Mouse (Mus musculus) adrenal gland, adult (tissue): ENCODE data around the gene Lmnb2.

Source experiments
- DNase-seq, 2 experiments: peaks; one replicate each; pipeline ENCODE4 v3.0.0; 2022 to 2023; ENCODE audit warnings: low spot score in 1 of 2; ENCODE audit not compliant: inconsistent age in 2 of 2

Lmnb2 gene

GRCm38 (mm10) chr10:80900318-80901247 lies 17.5 kb downstream of the Lmnb2 start, which contains the start of gene Timm13:
Gene Timm13 (minus strand): TSS chr10:80900969.
- DNase-seq, result peak; percentile 99

- peak in 1 of 2 experiments; percentile 51 for DNase-seq
Measured at GRCm38 (mm10) chr10:80899591-80900317, 18.3 kb downstream of the Lmnb2 start.

- peak in 1 of 2 experiments; percentile 57 for DNase-seq
Measured at GRCm38 (mm10) chr10:80899074-80899473, 19.0 kb downstream of the Lmnb2 start.

GRCm38 (mm10) chr10:80897861-80898510 lies 20.1 kb downstream of the Lmnb2 start:
- DNase-seq, result peak in 1 of 2 experiments; percentile 64

GRCm38 (mm10) chr10:80896581-80897485 lies 21.2 kb downstream of the Lmnb2 start:
- DNase-seq, result no peak

- DNase-seq, result no peak
Measured at GRCm38 (mm10) chr10:80895697-80896096, 22.3 kb downstream of the Lmnb2 start.

GRCm38 (mm10) chr10:80895100-80895499 lies 22.9 kb downstream of the Lmnb2 start:
- no peak for DNase-seq

GRCm38 (mm10) chr10:80887181-80887580 lies 30.9 kb downstream of the Lmnb2 start:
- peak; percentile 86 to 93 for DNase-seq

- peak; percentile 72 to 90 for DNase-seq
Measured at GRCm38 (mm10) chr10:80881301-80881700, 36.7 kb downstream of the Lmnb2 start.

- no peak for DNase-seq
Measured at GRCm38 (mm10) chr10:80880901-80881300, 37.1 kb downstream of the Lmnb2 start.

GRCm38 (mm10) chr10:80880131-80880641 lies 37.9 kb downstream of the Lmnb2 start:
- DNase-seq, result peak; percentile 70 to 89

GRCm38 (mm10) chr10:80876594-80876993 lies 41.5 kb downstream of the Lmnb2 start:
- DNase-seq, result peak in 1 of 2 experiments; percentile 52

- peak; percentile 45 to 85 for DNase-seq
Measured at GRCm38 (mm10) chr10:80876028-80876427, 42.0 kb downstream of the Lmnb2 start.

GRCm38 (mm10) chr10:80874035-80874434 lies 44.0 kb downstream of the Lmnb2 start:
- no peak for DNase-seq

GRCm38 (mm10) chr10:80871581-80871980 lies 46.5 kb downstream of the Lmnb2 start, which contains the start of gene Tmprss9:
Gene Tmprss9 (plus strand): TSS chr10:80871848.
- no peak for DNase-seq

GRCm38 (mm10) chr10:80870993-80871392 lies 47.1 kb downstream of the Lmnb2 start:
- DNase-seq, result no peak

- no peak for DNase-seq
Measured at GRCm38 (mm10) chr10:80864446-80864845, 53.6 kb downstream of the Lmnb2 start.

GRCm38 (mm10) chr10:80862305-80862704 lies 55.7 kb downstream of the Lmnb2 start:
- DNase-seq, result no peak

- no peak for DNase-seq
Measured at GRCm38 (mm10) chr10:80858350-80858935, 59.6 kb downstream of the Lmnb2 start.
